ENCODE assay signal across 26 mouse cellular contexts in the genomic region with DNA sequence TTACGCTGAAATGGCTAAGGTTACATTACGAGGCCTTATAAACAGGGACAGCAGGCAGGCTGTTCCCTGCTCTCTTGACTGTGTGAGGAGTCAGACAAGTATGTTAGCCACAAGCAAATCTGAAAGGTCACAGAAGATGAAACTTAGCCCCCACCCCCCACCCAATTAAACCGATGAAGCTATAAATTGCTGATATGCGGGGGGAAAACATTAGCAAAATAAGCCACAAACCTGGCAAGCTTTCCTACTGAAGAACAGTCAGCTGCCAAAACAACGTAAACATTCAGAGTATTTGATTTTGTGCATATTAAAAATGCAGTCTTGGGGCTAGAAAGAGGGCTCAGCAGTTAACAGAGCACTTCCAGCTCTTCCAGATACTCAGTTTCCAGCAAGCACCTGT. TPM values are rescaled to one million over a fixed set of nuclear protein-coding genes. Genes with fewer than 3 reads are reported as not detected.
DNase-seq lines count a peak whose midpoint lies in the region; ATAC-seq and TF ChIP-seq lines count a peak whose summit lies in the region.
"Had no signal": no experiment of that assay in that cellular context is flagged by ENCODE, and none has a peak within 500 bp of the region (broad histone marks: within the 10 kb centered on the region; RNA-seq: fewer than 3 reads in every experiment).

No protein-coding gene starts in this region.

- no peak for ATAC-seq in lung, embryonic 14.5 days (ENCODE audit: insufficient read depth)
- ATAC-seq in midbrain, embryonic 11.5 days (ENCODE audit: low FRiP score) = no peak
- ATAC-seq in midbrain, embryonic 13.5 days = no peak
- no peak for ATAC-seq in hindbrain, postnatal 0 days
- ATAC-seq: CD4-positive, CD25-positive, alpha-beta regulatory T cell, adult 4 months; forebrain, embryonic 14.5 days; forebrain, embryonic 16.5 days had no signal

- DNase-seq in lung, embryonic 14.5 days = peak; percentile 60
- no peak for DNase-seq in lung, adult 18-20 months
- DNase-seq in midbrain, embryonic 11.5 days (ENCODE audit: low spot score, missing footprints) = peak; percentile 67
- DNase-seq in hindbrain, postnatal 0 days (ENCODE audit: low spot score) = no peak
- DNase-seq: adrenal gland, adult 2 months; adrenal gland, postnatal 10 days; adrenal gland, postnatal 25 days; B cell, adult 2 months; cerebellum, adult 11 months; cerebellum, adult 18-20 months; cerebellum, adult 8-10 months; cerebellum, adult 9-11 months; cerebellum, postnatal 14 days; cerebellum, postnatal 36 days; embryo, embryonic 11 days had no signal

- WGBS in lung, embryonic 14.5 days = 71% methylated on average over 5 of the region's 5 CpGs
- 93% methylated on average over 5 of the region's 5 CpGs for WGBS in midbrain, embryonic 11.5 days
- 93% methylated on average over 5 of the region's 5 CpGs for WGBS in midbrain, embryonic 13.5 days
- 91% methylated on average over 5 of the region's 5 CpGs for WGBS in hindbrain, postnatal 0 days

- no peaks in the 10 kb centered on the region; the same call in 1 of the 2 replicates for H3K36me3 ChIP-seq in lung, embryonic 14.5 days (ENCODE audit: insufficient read depth)
- no peaks in the 10 kb centered on the region; the same call in 1 of the 2 replicates for H3K36me3 ChIP-seq in midbrain, embryonic 11.5 days (ENCODE audit: control insufficient read depth, insufficient read depth, low read length)
- peaks cover 25% of the 10 kb centered on the region for H3K36me3 ChIP-seq in midbrain, embryonic 13.5 days
- H3K36me3 ChIP-seq in hindbrain, postnatal 0 days (ENCODE audit: insufficient read depth, low read length) = no peaks in the 10 kb centered on the region; the same call in 1 of the 2 replicates

- TF ChIP-seq CTCF in lung, embryonic 14.5 days (IDR thresholded peaks at IDR 0.05; ENCODE audit: low read depth) = no peak
- no peak for TF ChIP-seq CTCF in hindbrain, postnatal 0 days (IDR thresholded peaks at IDR 0.05; ENCODE audit: low read depth)

- no peaks in the 10 kb centered on the region for H3K4me1 ChIP-seq in lung, embryonic 14.5 days (ENCODE audit: insufficient read depth)
- H3K4me1 ChIP-seq in midbrain, embryonic 11.5 days (ENCODE audit: control insufficient read depth, insufficient read depth, low read length) = no peaks in the 10 kb centered on the region
- no peaks in the 10 kb centered on the region for H3K4me1 ChIP-seq in midbrain, embryonic 13.5 days (replicated peaks)
- H3K4me1 ChIP-seq in hindbrain, postnatal 0 days (ENCODE audit: insufficient read depth, low read length) = no peaks in the 10 kb centered on the region
- H3K4me1 ChIP-seq: embryonic facial prominence, embryonic 13.5 days; embryonic facial prominence, embryonic 15.5 days; forebrain, embryonic 10.5 days; forebrain, embryonic 12.5 days had no signal

- no peaks in the 10 kb centered on the region for H3K27me3 ChIP-seq in lung, embryonic 14.5 days (ENCODE audit: insufficient read depth, low read length)
- H3K27me3 ChIP-seq in midbrain, embryonic 11.5 days (ENCODE audit: control insufficient read depth, insufficient read depth, low read length) = no peaks in the 10 kb centered on the region
- H3K27me3 ChIP-seq in midbrain, embryonic 13.5 days = no peaks in the 10 kb centered on the region
- H3K27me3 ChIP-seq in hindbrain, postnatal 0 days (ENCODE audit: insufficient read depth, low read length) = no peaks in the 10 kb centered on the region
- H3K27me3 ChIP-seq: CH12.LX; embryonic facial prominence, embryonic 13.5 days; embryonic facial prominence, embryonic 15.5 days; forebrain, embryonic 12.5 days had no signal

- no peak overlapping the region for H3K4me2 ChIP-seq in lung, embryonic 14.5 days
- H3K4me2 ChIP-seq in midbrain, embryonic 11.5 days = no peak overlapping the region
- no peak overlapping the region for H3K4me2 ChIP-seq in midbrain, embryonic 13.5 days (replicated peaks)
- H3K4me2 ChIP-seq in hindbrain, postnatal 0 days (ENCODE audit: low read depth, low read length) = no peak overlapping the region
- H3K4me2 ChIP-seq: embryonic facial prominence, embryonic 13.5 days; embryonic facial prominence, embryonic 15.5 days; forebrain, embryonic 12.5 days had no signal

- no peak overlapping the region for H3K9ac ChIP-seq in lung, embryonic 14.5 days
- H3K9ac ChIP-seq in midbrain, embryonic 11.5 days (ENCODE audit: low read length) = no peak overlapping the region
- no peak overlapping the region for H3K9ac ChIP-seq in midbrain, embryonic 13.5 days (replicated peaks)
- no peak overlapping the region for H3K9ac ChIP-seq in hindbrain, postnatal 0 days (replicated peaks; ENCODE audit: low read length)
- H3K9ac ChIP-seq: embryonic facial prominence, embryonic 13.5 days; embryonic facial prominence, embryonic 15.5 days; forebrain, embryonic 12.5 days had no signal

- no peaks in the 10 kb centered on the region for H3K9me3 ChIP-seq in lung, embryonic 14.5 days (ENCODE audit: low read depth, low read length)
- no peaks in the 10 kb centered on the region for H3K9me3 ChIP-seq in midbrain, embryonic 11.5 days (ENCODE audit: control insufficient read depth, low read length)
- no peaks in the 10 kb centered on the region for H3K9me3 ChIP-seq in midbrain, embryonic 13.5 days
- H3K9me3 ChIP-seq in hindbrain, postnatal 0 days (ENCODE audit: low read length) = no peaks in the 10 kb centered on the region
- H3K9me3 ChIP-seq: embryonic facial prominence, embryonic 13.5 days; embryonic facial prominence, embryonic 15.5 days; forebrain, embryonic 10.5 days; forebrain, embryonic 12.5 days; G1E had no signal

- H3K27ac ChIP-seq in lung, embryonic 14.5 days (ENCODE audit: low read depth) = no peak overlapping the region
- H3K27ac ChIP-seq in midbrain, embryonic 11.5 days (ENCODE audit: low read depth, low read length) = no peak overlapping the region
- no peak overlapping the region for H3K27ac ChIP-seq in midbrain, embryonic 13.5 days
- no peak overlapping the region for H3K27ac ChIP-seq in hindbrain, postnatal 0 days
- H3K27ac ChIP-seq: embryonic facial prominence, embryonic 13.5 days; embryonic facial prominence, embryonic 15.5 days; forebrain, embryonic 10.5 days; forebrain, embryonic 12.5 days had no signal

- no peak overlapping the region for H3K4me3 ChIP-seq in lung, embryonic 14.5 days (ENCODE audit: low read depth, low read length)
- no peak overlapping the region for H3K4me3 ChIP-seq in midbrain, embryonic 11.5 days (ENCODE audit: low read depth, low read length)
- H3K4me3 ChIP-seq in midbrain, embryonic 13.5 days (replicated peaks) = no peak overlapping the region
- no peak overlapping the region for H3K4me3 ChIP-seq in hindbrain, postnatal 0 days (ENCODE audit: low read length)
- H3K4me3 ChIP-seq: embryonic facial prominence, embryonic 13.5 days; embryonic facial prominence, embryonic 15.5 days; erythroblast, embryonic 14.5 days; forebrain, embryonic 10.5 days; forebrain, embryonic 12.5 days had no signal

RNA-seq across cellular contexts. Expression of a gene that starts 31.8 kb away (rescaled TPM):
- polyA plus RNA-seq in lung, embryonic 14.5 days (2014; fragmentation: Nextera tagmentation; extraction: Ambion mirVana) = 35.0 and 37.3 TPM in 2 replicates
- 24.9 and 25.7 TPM in 2 replicates for polyA plus RNA-seq in midbrain, embryonic 11.5 days (2014; fragmentation: Nextera tagmentation; extraction: Ambion mirVana)
- 26.9 and 29.6 TPM in 2 replicates for polyA plus RNA-seq in midbrain, embryonic 13.5 days (2015; fragmentation: Nextera tagmentation; extraction: Ambion mirVana)
- total RNA-seq in hindbrain, postnatal 0 days (2014; rRNA removed) = 62.4 and 64.7 TPM in 2 replicates
- polyA plus RNA-seq in hindbrain, postnatal 0 days (2015; fragmentation: Nextera tagmentation; extraction: Ambion mirVana) = 15.9 and 16.7 TPM in 2 replicates

Comparison
In these comparisons a context has a peak if more than half of its experiments do, and no peak if none do; other contexts are left out.
1. DNase-seq: peak in lung, embryonic 14.5 days (single experiment) and midbrain, embryonic 11.5 days (single experiment); none in lung, adult 18-20 months (0 of 2) and hindbrain, postnatal 0 days (single experiment).